Mouse (Mus musculus): ENCODE data around the gene Cyct. TPM values are rescaled to one million over a fixed set of nuclear protein-coding genes. Genes with fewer than 3 reads are reported as not detected.

Cyct gene
- polyA plus RNA-seq, 1 experiment, result not detected

GRCm38 (mm10) chr2:76347839-76348238 lies 12.4 kb downstream of the Cyct start:
- H3K27ac ChIP-seq (ENCODE audit: insufficient read depth, low read length), result no peak overlapping the region
- no peak for TF ChIP-seq POLR2A (IDR thresholded peaks at IDR 0.05; ENCODE audit: extremely low read depth, insufficient read depth, low read length)
- no peak for TF ChIP-seq CTCF (IDR thresholded peaks at IDR 0.05; ENCODE audit: extremely low read depth, insufficient read depth, low read length)

DNA sequence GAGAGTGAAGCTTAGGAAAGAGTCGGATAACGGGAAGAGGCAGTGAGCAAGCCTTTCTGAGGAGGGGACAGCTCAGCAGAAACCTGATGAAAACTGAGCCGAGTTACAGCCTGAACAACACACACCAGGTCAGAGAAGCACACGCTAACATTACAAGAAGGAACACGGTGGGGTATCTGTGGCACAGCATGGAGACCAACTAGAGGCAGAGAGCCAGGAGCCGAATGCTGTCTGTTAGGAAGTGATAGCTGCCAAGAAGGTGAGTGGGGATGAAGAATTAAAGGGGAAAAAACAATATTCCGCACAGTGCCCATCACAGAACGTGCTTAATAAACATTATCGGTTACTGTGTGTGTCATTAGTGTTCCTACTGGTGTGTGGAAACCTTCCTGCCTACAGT lies 18.1 kb downstream of the Cyct start:
- Histone ChIP-seq H3K4me1 (ENCODE audit: control insufficient read depth, insufficient read depth, low read length) (no peaks in the 10 kb centered on the region), H3K4me3 (ENCODE audit: insufficient read depth, low read length) (no peak overlapping the region), H3K27ac (ENCODE audit: insufficient read depth, low read length) (no peak overlapping the region)
- TF ChIP-seq POLR2A (IDR thresholded peaks at IDR 0.05; ENCODE audit: extremely low read depth, insufficient read depth, low read length) (no peak), CTCF (IDR thresholded peaks at IDR 0.05; ENCODE audit: extremely low read depth, insufficient read depth, low read length) (no peak)

More at GRCm38 (mm10) chr2:76347839-76348238, 12.4 kb downstream of the Cyct start:
- no peaks in the 10 kb centered on the region for H3K4me1 ChIP-seq (ENCODE audit: control insufficient read depth, insufficient read depth, low read length)
- H3K4me3 ChIP-seq (ENCODE audit: insufficient read depth, low read length), result no peak overlapping the region

GRCm38 (mm10) chr2:76338215-76339156 lies 21.8 kb downstream of the Cyct start, which contains the start of gene Pde11a:
Gene Pde11a (minus strand): TSS chr2:76338774.
- no peak within 1 kb of the TSS for H3K27ac ChIP-seq (ENCODE audit: insufficient read depth, low read length)
- no peak for TF ChIP-seq POLR2A (IDR thresholded peaks at IDR 0.05; ENCODE audit: extremely low read depth, insufficient read depth, low read length)
- no peak for TF ChIP-seq CTCF (IDR thresholded peaks at IDR 0.05; ENCODE audit: extremely low read depth, insufficient read depth, low read length)

DNA sequence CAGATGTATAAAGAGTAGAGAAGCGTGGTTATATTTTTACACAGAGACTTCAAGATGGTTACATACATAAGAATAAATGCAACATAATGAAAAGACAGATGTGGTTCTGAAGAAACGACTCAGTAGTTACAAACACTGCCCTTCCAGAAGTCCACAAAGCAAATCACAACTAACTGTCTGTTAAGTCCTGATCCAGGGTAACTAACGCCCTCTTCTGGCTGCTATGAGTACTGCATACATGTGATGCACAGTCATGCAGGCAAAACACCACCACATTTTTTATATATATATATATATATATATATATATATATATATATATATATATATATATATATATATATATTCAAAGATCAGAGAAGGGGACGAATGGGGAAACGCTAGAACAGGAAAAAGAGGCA lies 25.7 kb downstream of the Cyct start:
- Histone ChIP-seq H3K27ac (ENCODE audit: insufficient read depth, low read length) (no peak overlapping the region), H3K4me3 (ENCODE audit: insufficient read depth, low read length) (no peak overlapping the region), H3K4me1 (ENCODE audit: control insufficient read depth, insufficient read depth, low read length) (no peaks in the 10 kb centered on the region)
- no peak for TF ChIP-seq POLR2A (IDR thresholded peaks at IDR 0.05; ENCODE audit: extremely low read depth, insufficient read depth, low read length)
- TF ChIP-seq CTCF (IDR thresholded peaks at IDR 0.05; ENCODE audit: extremely low read depth, insufficient read depth, low read length), result no peak

More at GRCm38 (mm10) chr2:76338215-76339156, 21.8 kb downstream of the Cyct start, which contains the start of gene Pde11a:
- Histone ChIP-seq H3K4me3 (ENCODE audit: insufficient read depth, low read length) (peak within 1 kb of the TSS; percentile 34), H3K4me1 (ENCODE audit: control insufficient read depth, insufficient read depth, low read length) (no peaks in the 10 kb centered on the region)

DNA sequence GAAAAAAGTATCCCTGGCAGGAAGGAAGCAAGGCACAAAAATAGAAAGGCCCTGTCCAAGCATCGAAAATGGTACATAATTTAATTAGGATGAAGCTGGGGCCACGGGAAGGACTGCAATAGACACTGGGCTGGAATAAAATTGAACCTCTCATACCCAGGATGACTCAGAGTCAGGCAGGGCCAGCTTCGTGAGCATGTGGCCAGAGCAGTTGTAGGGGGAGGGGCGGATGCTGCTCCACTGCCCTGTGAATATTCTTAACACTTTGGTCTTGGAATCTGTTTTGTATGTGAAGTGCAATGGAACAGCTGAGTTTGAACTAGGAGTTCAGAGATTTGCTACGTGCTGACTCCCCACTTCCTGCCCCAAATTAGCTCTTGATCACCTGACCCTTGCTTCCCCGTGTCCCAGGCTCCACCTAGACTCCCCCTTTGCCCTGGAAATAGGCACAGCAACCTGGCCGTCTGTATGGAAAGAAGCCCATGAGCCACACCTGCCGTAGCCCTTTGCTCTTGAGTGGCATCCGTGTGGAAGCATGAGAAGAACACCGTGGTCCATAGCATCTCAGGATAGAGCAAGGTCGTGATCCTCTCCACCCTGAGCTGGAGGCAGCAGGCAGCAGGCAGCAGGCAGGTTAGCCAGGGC lies 28.0 kb downstream of the Cyct start:
- Histone ChIP-seq H3K4me1 (ENCODE audit: control insufficient read depth, insufficient read depth, low read length) (no peaks in the 10 kb centered on the region), H3K27ac (ENCODE audit: insufficient read depth, low read length) (no peak overlapping the region), H3K4me3 (ENCODE audit: insufficient read depth, low read length) (no peak overlapping the region)
- TF ChIP-seq CTCF (IDR thresholded peaks at IDR 0.05; ENCODE audit: extremely low read depth, insufficient read depth, low read length) (no peak), POLR2A (IDR thresholded peaks at IDR 0.05; ENCODE audit: extremely low read depth, insufficient read depth, low read length) (no peak)

GRCm38 (mm10) chr2:76330081-76330480 lies 30.2 kb downstream of the Cyct start:
- Histone ChIP-seq H3K4me3 (ENCODE audit: insufficient read depth, low read length) (no peak overlapping the region), H3K27ac (ENCODE audit: insufficient read depth, low read length) (no peak overlapping the region), H3K4me1 (ENCODE audit: control insufficient read depth, insufficient read depth, low read length) (no peaks in the 10 kb centered on the region)
- TF ChIP-seq CTCF (IDR thresholded peaks at IDR 0.05; ENCODE audit: extremely low read depth, insufficient read depth, low read length) (no peak), POLR2A (IDR thresholded peaks at IDR 0.05; ENCODE audit: extremely low read depth, insufficient read depth, low read length) (no peak)

DNA sequence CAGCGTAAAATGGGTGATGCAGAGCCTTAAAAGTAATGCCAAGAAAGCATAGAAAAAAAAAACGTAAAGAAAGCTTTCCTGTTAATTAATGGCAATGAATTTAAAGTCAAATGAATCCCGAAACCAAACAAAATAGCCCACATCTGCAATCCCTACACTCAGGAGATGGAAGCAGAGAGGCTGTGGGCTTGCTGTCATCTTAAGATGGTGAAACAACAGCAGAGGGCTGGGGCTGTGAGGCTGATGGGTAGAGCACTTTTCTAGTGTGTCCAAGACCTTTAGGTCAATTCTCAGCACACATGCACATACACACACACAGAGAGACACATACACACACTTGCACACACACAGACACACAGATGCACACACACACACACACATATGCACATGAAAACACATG lies 34.1 kb downstream of the Cyct start:
- H3K4me3 ChIP-seq (ENCODE audit: insufficient read depth, low read length), result no peak overlapping the region
- H3K4me1 ChIP-seq (ENCODE audit: control insufficient read depth, insufficient read depth, low read length), result no peaks in the 10 kb centered on the region
- no peak for TF ChIP-seq CTCF (IDR thresholded peaks at IDR 0.05; ENCODE audit: extremely low read depth, insufficient read depth, low read length)
- no peak for TF ChIP-seq POLR2A (IDR thresholded peaks at IDR 0.05; ENCODE audit: extremely low read depth, insufficient read depth, low read length)

DNA sequence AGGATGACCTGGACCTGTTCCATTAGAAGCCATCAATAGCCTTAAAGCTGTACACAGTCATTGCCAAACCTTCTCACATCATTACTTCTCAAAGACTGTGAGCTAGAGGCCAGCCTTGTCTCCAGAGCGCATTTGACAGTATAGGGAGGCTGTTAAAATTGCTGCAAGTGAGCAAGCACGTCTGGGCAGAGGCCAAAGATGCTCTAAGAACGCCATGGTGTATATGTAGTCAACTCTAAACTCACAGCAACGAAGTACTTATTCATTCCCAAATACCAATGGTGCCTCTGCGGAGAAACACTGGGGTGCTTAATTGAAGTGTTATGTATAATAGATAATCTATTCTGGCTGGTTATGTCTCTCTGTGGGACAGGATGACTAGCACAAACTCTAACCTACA lies 35.8 kb downstream of the Cyct start:
- TF ChIP-seq POLR2A (IDR thresholded peaks at IDR 0.05; ENCODE audit: extremely low read depth, insufficient read depth, low read length) (no peak), CTCF (IDR thresholded peaks at IDR 0.05; ENCODE audit: extremely low read depth, insufficient read depth, low read length) (no peak)
- Histone ChIP-seq H3K4me1 (ENCODE audit: control insufficient read depth, insufficient read depth, low read length) (no peaks in the 10 kb centered on the region), H3K4me3 (ENCODE audit: insufficient read depth, low read length) (no peak overlapping the region), H3K27ac (ENCODE audit: insufficient read depth, low read length) (no peak overlapping the region)

More for the DNA sequence above, 34.1 kb downstream of the Cyct start:
- no peak overlapping the region for H3K27ac ChIP-seq (ENCODE audit: insufficient read depth, low read length)

- Histone ChIP-seq H3K27ac (ENCODE audit: insufficient read depth, low read length) (no peak overlapping the region), H3K4me3 (ENCODE audit: insufficient read depth, low read length) (no peak overlapping the region), H3K4me1 (ENCODE audit: control insufficient read depth, insufficient read depth, low read length) (no peaks in the 10 kb centered on the region)
- peak; percentile 7; the same call in 1 of the 2 replicates for TF ChIP-seq POLR2A (IDR thresholded peaks at IDR 0.05; ENCODE audit: extremely low read depth, insufficient read depth, low read length)
- no peak for TF ChIP-seq CTCF (IDR thresholded peaks at IDR 0.05; ENCODE audit: extremely low read depth, insufficient read depth, low read length)
Observed at GRCm38 (mm10) chr2:76323185-76323875, 36.9 kb downstream of the Cyct start.
